Mouse (Mus musculus): ENCODE results near the gene Btbd11.
A peak's percentile ranks its signal among the peaks of the same experiment; 100 is the strongest.

The Btbd11 gene

GRCm38 (mm10) chr10:85591296-85591695, 204.7 kb downstream of the Btbd11 start:
- no peak for DNase-seq (ENCODE audit: low spot score)

GRCm38 (mm10) chr10:85591986-85592385, 205.4 kb downstream of the Btbd11 start:
- peak; percentile 64 for DNase-seq (ENCODE audit: low spot score)

- DNase-seq (ENCODE audit: low spot score): no peak
Measured at GRCm38 (mm10) chr10:85596301-85596700, 209.7 kb downstream of the Btbd11 start.

- no peak for DNase-seq (ENCODE audit: low spot score)
Measured at GRCm38 (mm10) chr10:85598093-85598599, 211.5 kb downstream of the Btbd11 start.

GRCm38 (mm10) chr10:85598603-85599542, 212.3 kb downstream of the Btbd11 start:
- DNase-seq (ENCODE audit: low spot score): peak; percentile 38

- no peak for DNase-seq (ENCODE audit: low spot score)
Measured at GRCm38 (mm10) chr10:85602546-85602945, 215.9 kb downstream of the Btbd11 start.

GRCm38 (mm10) chr10:85604556-85604955, 217.9 kb downstream of the Btbd11 start:
- no peak for DNase-seq (ENCODE audit: low spot score)

- no peak for DNase-seq (ENCODE audit: low spot score)
Measured at GRCm38 (mm10) chr10:85608550-85609278, 222.1 kb downstream of the Btbd11 start.

GRCm38 (mm10) chr10:85617080-85617479, 230.5 kb downstream of the Btbd11 start:
- no peak for DNase-seq (ENCODE audit: low spot score)

- DNase-seq (ENCODE audit: low spot score): no peak
Measured at GRCm38 (mm10) chr10:85617501-85618417, 231.1 kb downstream of the Btbd11 start.

GRCm38 (mm10) chr10:85621067-85621466, 234.5 kb downstream of the Btbd11 start:
- no peak for DNase-seq (ENCODE audit: low spot score)

- DNase-seq (ENCODE audit: low spot score): peak; percentile 47
Measured at GRCm38 (mm10) chr10:85624504-85625169, 238.0 kb downstream of the Btbd11 start.

- DNase-seq (ENCODE audit: low spot score): no peak
Measured at GRCm38 (mm10) chr10:85625170-85625686, 238.6 kb downstream of the Btbd11 start.

GRCm38 (mm10) chr10:85632030-85632429, 245.4 kb downstream of the Btbd11 start:
- DNase-seq (ENCODE audit: low spot score): no peak

GRCm38 (mm10) chr10:85633577-85633976, 247.0 kb downstream of the Btbd11 start:
- DNase-seq (ENCODE audit: low spot score): no peak

- DNase-seq (ENCODE audit: low spot score): no peak
Measured at GRCm38 (mm10) chr10:85637580-85637979, 251.0 kb downstream of the Btbd11 start.

- DNase-seq (ENCODE audit: low spot score): no peak
Measured at GRCm38 (mm10) chr10:85638141-85638540, 251.5 kb downstream of the Btbd11 start.

- no peak for DNase-seq (ENCODE audit: low spot score)
Measured at GRCm38 (mm10) chr10:85639581-85639980, 253.0 kb downstream of the Btbd11 start.

- DNase-seq (ENCODE audit: low spot score): no peak
Measured at GRCm38 (mm10) chr10:85640408-85640807, 253.8 kb downstream of the Btbd11 start.

GRCm38 (mm10) chr10:85645346-85645745, 258.7 kb downstream of the Btbd11 start:
- DNase-seq (ENCODE audit: low spot score): no peak

- DNase-seq (ENCODE audit: low spot score): no peak
Measured at GRCm38 (mm10) chr10:85651706-85652105, 265.1 kb downstream of the Btbd11 start.
